Mouse (Mus musculus) stomach, postnatal 0 days (tissue): ENCODE measurements at regions not wholly inside any gene's neighbourhood (a gene's known extent, or its start where the extent isn't known, plus 50 kb on each side); places are given as distances from the start of the nearest gene placed in this dataset.

Experiments
- ATAC-seq: fragments of 200-750 bp; cut with Nextera tagmentation; 2 replicates; pipeline ENCODE4 v1.8.0; 2017; ENCODE audit not compliant: low FRiP score, low TSS enrichment
- DNase-seq: peaks from one replicate; pipeline ENCODE4 v3.0.0-alpha.2; 2016; ENCODE audit warnings: low spot score
- H3K27ac ChIP-seq: fragments of 300-500 bp; sonication (generic); replicated peaks from 2 replicates; pipeline ENCODE4 v1.5.1; 2014; ENCODE audit warnings: mild to moderate bottlenecking, control low read depth
- H3K27me3 ChIP-seq: fragments of 300-500 bp; sonication (generic); 2 replicates; pipeline ENCODE4 v1.6.1; 2014; ENCODE audit warnings: low read length; ENCODE audit not compliant: control insufficient read depth, insufficient read depth
- H3K36me3 ChIP-seq: fragments of 300-500 bp; sonication (generic); 2 replicates; pipeline ENCODE4 v1.6.1; 2014; ENCODE audit warnings: low read length, mixed read lengths; ENCODE audit not compliant: control insufficient read depth, insufficient read depth
- H3K4me1 ChIP-seq: fragments of 300-500 bp; sonication (generic); replicated peaks from 2 replicates; pipeline ENCODE4 v1.6.1; 2014; ENCODE audit warnings: antibody characterized with exemption; ENCODE audit not compliant: control insufficient read depth, insufficient read depth
- H3K4me2 ChIP-seq: fragments of 300-500 bp; sonication (generic); replicated peaks from 2 replicates; pipeline ENCODE4 v1.6.1; 2014; ENCODE audit warnings: low read depth, mild to moderate bottlenecking, control low read depth, moderate library complexity
- H3K4me3 ChIP-seq: fragments of 300-500 bp; sonication (generic); 2 replicates; pipeline ENCODE4 v1.5.1; 2014; ENCODE audit warnings: low read depth, low read length, control low read depth
- H3K9ac ChIP-seq: fragments of 300-500 bp; sonication (generic); 2 replicates; pipeline ENCODE4 v1.6.1; 2014; ENCODE audit warnings: mild to moderate bottlenecking, low read length, control low read depth, mixed read lengths
- H3K9me3 ChIP-seq: fragments of 300-500 bp; sonication (generic); 2 replicates; pipeline ENCODE4 v1.6.1; 2016; ENCODE audit warnings: low read length; ENCODE audit not compliant: control insufficient read depth
- CTCF ChIP-seq: IDR thresholded peaks from 2 replicates; pipeline ENCODE4 v1.5.1; 2016; ENCODE audit warnings: antibody characterized with exemption, low read depth, mild to moderate bottlenecking, moderate library complexity
- EP300 ChIP-seq: optimal IDR thresholded peaks from 2 replicates; pipeline ENCODE3; 2016; ENCODE audit warnings: antibody characterized with exemption
- WGBS: fragments of 180-500 bp; shearing (Covaris S2); extraction: QIAGEN DNeasy Blood & Tissue Kit; methylation state at CpG from one replicate; pipeline ENCODE4 v1.1.7; 2014; 5-methylcytosine and 5-hydroxymethylcytosine counted together

GRCm38 (mm10) chr12:39510073-39510812, 527.6 kb downstream of the Arl4a start:
- WGBS: 27% methylated on average over 13 of the region's 13 CpGs
- H3K4me1 ChIP-seq: no peaks in the 10 kb centered on the region
- H3K9me3 ChIP-seq: no peaks in the 10 kb centered on the region
- H3K36me3 ChIP-seq: no peaks in the 10 kb centered on the region
- H3K9ac ChIP-seq: no peak overlapping the region
- peak; percentile 96 for TF ChIP-seq CTCF
- no peak for TF ChIP-seq EP300
- no peak for ATAC-seq
- no peak overlapping the region for H3K4me3 ChIP-seq
- H3K4me2 ChIP-seq: no peak overlapping the region
- peak; percentile 43 for DNase-seq
- H3K27me3 ChIP-seq: no peaks in the 10 kb centered on the region
- H3K27ac ChIP-seq: no peak overlapping the region

GRCm38 (mm10) chr12:39496203-39496602, 541.6 kb downstream of the Arl4a start:
- H3K4me1 ChIP-seq: no peaks in the 10 kb centered on the region
- DNase-seq (no peak), ATAC-seq (no peak)
- no peak overlapping the region for H3K27ac ChIP-seq
- no peaks in the 10 kb centered on the region for H3K27me3 ChIP-seq
- H3K4me2 ChIP-seq: no peak overlapping the region
- no peak overlapping the region for H3K9ac ChIP-seq
- WGBS: 30% methylated on average over 2 of the region's 2 CpGs
- H3K36me3 ChIP-seq: no peaks in the 10 kb centered on the region
- no peak overlapping the region for H3K4me3 ChIP-seq
- TF ChIP-seq CTCF (peak; percentile 75), EP300 (no peak)
- no peaks in the 10 kb centered on the region for H3K9me3 ChIP-seq

GRCm38 (mm10) chr12:39493578-39494218, 544.1 kb downstream of the Arl4a start:
- no peak overlapping the region for H3K27ac ChIP-seq
- H3K4me3 ChIP-seq: no peak overlapping the region
- H3K4me2 ChIP-seq: no peak overlapping the region
- no peaks in the 10 kb centered on the region for H3K4me1 ChIP-seq
- ATAC-seq: no peak
- no peak for TF ChIP-seq EP300
- TF ChIP-seq CTCF: peak; percentile 71
- no peak overlapping the region for H3K9ac ChIP-seq
- H3K36me3 ChIP-seq: no peaks in the 10 kb centered on the region
- H3K9me3 ChIP-seq: no peaks in the 10 kb centered on the region
- 44% methylated on average over 6 of the region's 6 CpGs for WGBS
- no peaks in the 10 kb centered on the region for H3K27me3 ChIP-seq
- DNase-seq: no peak

GRCm38 (mm10) chr12:39493114-39493513, 544.7 kb downstream of the Arl4a start:
- DNase-seq (no peak), ATAC-seq (no peak)
- Histone ChIP-seq H3K27me3 (no peaks in the 10 kb centered on the region), H3K4me1 (no peaks in the 10 kb centered on the region), H3K4me3 (no peak overlapping the region), H3K36me3 (no peaks in the 10 kb centered on the region), H3K27ac (no peak overlapping the region), H3K9ac (no peak overlapping the region), H3K4me2 (no peak overlapping the region), H3K9me3 (no peaks in the 10 kb centered on the region)
- TF ChIP-seq EP300 (no peak), CTCF (no peak)
- WGBS: 63% methylated on average over 8 of the region's 8 CpGs

- H3K36me3 ChIP-seq: no peaks in the 10 kb centered on the region
- TF ChIP-seq EP300 (no peak), CTCF (no peak)
- DNase-seq (no peak), ATAC-seq (no peak)
- H3K27me3 ChIP-seq: no peaks in the 10 kb centered on the region
- H3K27ac ChIP-seq: no peak overlapping the region
- H3K4me3 ChIP-seq: no peak overlapping the region
- no peak overlapping the region for H3K4me2 ChIP-seq
- no peak overlapping the region for H3K9ac ChIP-seq
- H3K9me3 ChIP-seq: no peaks in the 10 kb centered on the region
- H3K4me1 ChIP-seq: no peaks in the 10 kb centered on the region
Observed at GRCm38 (mm10) chr12:39472984-39473383, 564.8 kb downstream of the Arl4a start.
